Mouse (Mus musculus) urinary bladder, adult 18-20 months (tissue): Measurements from ENCODE around the gene Smim20.

ENCODE experiments used
- DNase-seq, 2 experiments: peaks; one replicate each; pipeline ENCODE4 v3.0.0; 2022; ENCODE audit warnings: low spot score in 2 of 2, mixed read lengths in 2 of 2

Gene Smim20

GRCm38 (mm10) chr5:53307437-53307836 is 40.6 kb downstream of the Smim20 start:
- DNase-seq, result no peak

DNA sequence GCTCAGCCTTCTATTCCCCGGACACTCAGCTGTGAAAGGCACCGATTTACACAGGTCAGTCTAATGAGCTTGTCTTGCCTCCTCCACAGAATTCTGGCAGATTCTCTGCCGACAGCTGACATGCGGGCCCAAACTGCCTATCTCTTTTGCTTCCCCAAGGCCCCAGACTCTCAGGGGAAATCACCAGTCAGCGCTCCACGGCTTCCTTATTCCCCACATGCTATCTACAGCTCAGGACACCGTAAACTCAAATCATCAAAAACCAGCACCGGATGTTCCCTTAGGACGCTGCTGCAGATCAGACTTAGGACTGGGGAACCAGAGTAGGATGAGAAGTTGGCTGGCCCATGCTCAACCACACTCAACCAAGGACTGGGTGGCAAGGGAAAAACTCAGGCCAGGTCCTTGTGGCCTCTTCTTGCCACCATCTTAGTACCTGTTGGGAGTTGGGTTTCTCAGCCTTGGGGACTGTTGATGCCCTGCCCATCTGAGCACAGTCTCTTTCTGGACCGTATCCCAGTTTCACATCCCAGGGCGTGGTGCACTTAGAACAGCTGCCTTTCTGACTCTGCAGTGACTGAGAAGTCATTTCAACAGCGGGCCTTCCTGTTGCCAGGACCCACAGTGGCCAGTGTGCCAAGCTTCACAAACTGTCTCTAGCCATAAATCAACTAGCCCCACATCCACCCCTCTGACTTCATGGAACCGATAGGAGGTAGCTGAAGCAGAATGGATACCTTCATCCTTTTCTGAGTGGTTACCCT is 47.7 kb downstream of the Smim20 start:
- DNase-seq, result no peak

- no peak for DNase-seq
Observed at GRCm38 (mm10) chr5:53315829-53316228, 48.9 kb downstream of the Smim20 start.

DNA sequence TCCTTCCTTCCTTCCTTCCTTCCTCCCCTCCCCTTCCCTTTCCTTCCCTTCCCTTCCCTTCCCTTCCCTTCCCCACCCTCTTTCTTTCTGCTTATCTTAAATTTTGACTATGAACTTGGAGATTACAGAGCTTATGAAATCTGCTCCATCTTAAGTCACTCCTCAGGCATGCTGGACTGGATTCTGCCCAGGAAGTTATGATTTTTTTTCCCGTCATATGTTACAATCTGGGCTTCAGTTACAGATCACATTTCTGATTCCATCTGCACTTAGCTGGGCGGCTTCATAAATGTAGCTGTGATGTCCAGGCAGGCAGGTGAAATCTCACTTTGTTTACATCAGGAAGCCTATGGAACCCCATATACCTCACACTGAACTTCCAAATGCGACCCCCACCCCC is 50.5 kb downstream of the Smim20 start:
- no peak for DNase-seq

DNA sequence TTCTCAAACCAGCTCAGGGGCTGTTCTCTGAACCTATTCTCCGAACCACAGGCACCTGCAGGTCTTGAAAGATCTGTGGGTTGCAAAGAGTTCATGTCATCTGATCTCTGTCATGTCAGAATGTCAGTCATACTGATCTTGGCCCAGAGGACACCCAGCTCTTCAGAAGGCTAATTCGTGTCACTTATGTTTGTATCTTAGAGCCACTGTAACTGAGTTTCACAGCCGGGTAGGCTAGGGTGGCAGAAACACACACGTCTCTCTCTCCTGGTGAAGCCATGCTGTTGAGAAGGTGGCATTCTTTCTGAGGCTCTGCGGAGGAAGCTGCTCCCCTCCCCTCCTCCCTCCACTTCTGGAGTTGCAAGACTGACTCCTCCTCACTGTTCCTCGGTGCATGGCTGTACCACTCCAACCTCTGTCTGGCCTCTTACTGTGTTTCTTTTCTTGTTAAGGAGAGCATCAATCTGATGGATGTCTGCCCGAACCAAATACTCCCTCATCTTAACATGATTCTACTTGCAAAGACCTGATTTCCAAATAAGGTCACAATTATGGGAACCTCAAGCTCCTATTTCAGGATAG is 51.1 kb downstream of the Smim20 start:
- DNase-seq, result no peak

DNA sequence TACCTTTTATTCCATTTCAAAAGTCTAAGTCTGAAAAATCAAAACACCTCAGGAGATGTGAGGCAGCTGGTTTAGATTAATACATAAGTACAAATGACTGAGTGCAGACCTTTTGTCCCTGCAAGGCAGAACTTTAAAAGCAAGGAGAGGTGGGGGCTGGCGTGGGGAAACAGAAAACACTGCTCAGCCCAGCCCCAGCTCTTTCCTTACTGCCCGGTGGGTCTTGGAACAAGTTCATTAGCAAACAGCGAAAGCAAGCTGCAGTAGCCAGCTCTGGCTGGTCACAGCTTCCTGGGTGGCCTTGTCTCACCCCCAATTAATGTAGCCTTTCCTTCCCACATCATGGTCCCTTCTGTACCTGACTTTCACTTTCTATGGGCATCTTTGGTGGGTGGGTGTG is 53.4 kb downstream of the Smim20 start:
- DNase-seq, result no peak

DNA sequence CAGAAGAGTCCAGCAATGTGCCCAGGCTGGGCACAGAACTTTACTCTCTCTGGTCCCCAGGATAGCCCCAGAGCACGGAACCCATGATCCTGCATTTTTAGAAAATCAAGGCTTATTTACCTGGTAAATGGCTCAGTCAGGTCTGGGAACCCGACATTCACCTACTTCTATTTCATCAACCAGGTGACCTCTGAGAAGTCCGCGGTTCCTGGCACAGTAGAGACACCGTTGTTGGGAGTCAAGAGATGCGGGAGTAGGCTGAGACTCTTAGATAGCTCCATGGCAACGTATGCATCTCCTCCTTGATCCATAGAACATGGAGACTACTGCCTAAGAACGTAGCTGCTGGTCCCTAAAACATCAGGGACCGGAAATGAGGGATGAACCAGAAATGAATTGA is 55.0 kb downstream of the Smim20 start:
- no peak for DNase-seq

DNA sequence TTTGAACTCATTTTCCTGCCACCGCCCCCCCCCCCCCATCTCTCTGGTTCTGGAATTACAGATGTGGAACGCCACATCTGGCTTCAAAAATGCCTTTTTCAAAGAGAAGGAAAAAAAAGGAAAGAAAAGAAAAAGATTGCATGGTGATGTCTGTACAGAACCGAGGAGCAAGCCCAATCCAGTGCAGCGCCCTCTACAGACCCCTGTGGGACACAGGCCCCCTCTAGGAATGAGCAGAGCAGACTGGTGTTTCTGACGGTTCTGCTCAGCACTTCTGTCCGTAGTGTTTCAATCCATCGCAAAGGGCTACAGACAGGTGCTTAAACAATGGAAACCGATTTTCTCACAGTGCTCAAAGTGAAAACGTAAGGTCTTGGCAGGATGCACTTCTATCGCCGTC is 55.6 kb downstream of the Smim20 start:
- no peak for DNase-seq

GRCm38 (mm10) chr5:53323121-53323520 is 56.2 kb downstream of the Smim20 start:
- no peak for DNase-seq

DNA sequence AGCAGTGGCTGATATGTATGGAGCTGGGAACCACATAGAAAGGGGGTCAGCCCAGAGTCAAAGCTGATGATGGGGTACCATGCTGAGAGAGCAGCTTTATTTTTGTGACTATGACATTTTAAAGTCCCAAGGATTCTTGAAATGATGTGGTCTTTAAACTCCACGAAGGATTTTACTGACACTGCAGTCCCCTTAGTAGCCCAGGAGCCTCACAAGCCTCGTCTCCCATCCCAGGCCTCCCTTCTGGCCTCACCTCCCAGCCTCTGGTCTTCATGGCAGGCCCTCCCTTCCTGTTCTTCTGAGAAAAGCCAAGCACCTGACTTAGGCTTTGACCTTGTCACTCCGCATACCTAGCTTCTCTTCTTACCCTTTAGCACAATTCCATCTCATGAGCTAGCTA is 57.4 kb downstream of the Smim20 start:
- DNase-seq, result no peak

- DNase-seq, result no peak
Observed at GRCm38 (mm10) chr5:53324791-53325190, 57.9 kb downstream of the Smim20 start.

GRCm38 (mm10) chr5:53326023-53326422 is 59.1 kb downstream of the Smim20 start:
- peak; percentile 51 to 72 for DNase-seq

DNA sequence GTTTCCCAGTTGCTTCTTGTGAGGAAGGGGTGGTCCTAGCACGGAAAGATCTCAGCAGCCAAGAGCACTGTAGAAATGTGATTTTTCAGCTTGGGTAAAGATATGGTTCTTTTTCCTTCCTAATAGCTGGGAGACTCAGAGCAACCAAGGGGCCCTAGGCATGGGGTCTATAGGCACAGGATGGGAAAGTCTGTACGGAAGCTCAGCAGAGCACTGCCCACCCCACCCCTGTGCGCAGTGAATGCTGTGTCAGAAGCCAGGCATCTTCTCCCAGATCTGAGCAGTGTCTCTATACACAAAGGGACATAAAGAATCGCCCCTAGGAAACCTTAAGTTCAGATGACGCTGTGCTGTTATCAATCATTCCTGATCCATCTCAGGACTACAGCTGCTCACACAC is 59.6 kb downstream of the Smim20 start:
- no peak for DNase-seq
